Mouse (Mus musculus) spleen, adult 12 weeks (tissue): Measurements from ENCODE around the gene Ppp4c.

Experiments
- DNase-seq: peaks from one replicate; pipeline ENCODE4 v3.0.0; 2022; ENCODE audit warnings: low spot score

Ppp4c gene

DNA sequence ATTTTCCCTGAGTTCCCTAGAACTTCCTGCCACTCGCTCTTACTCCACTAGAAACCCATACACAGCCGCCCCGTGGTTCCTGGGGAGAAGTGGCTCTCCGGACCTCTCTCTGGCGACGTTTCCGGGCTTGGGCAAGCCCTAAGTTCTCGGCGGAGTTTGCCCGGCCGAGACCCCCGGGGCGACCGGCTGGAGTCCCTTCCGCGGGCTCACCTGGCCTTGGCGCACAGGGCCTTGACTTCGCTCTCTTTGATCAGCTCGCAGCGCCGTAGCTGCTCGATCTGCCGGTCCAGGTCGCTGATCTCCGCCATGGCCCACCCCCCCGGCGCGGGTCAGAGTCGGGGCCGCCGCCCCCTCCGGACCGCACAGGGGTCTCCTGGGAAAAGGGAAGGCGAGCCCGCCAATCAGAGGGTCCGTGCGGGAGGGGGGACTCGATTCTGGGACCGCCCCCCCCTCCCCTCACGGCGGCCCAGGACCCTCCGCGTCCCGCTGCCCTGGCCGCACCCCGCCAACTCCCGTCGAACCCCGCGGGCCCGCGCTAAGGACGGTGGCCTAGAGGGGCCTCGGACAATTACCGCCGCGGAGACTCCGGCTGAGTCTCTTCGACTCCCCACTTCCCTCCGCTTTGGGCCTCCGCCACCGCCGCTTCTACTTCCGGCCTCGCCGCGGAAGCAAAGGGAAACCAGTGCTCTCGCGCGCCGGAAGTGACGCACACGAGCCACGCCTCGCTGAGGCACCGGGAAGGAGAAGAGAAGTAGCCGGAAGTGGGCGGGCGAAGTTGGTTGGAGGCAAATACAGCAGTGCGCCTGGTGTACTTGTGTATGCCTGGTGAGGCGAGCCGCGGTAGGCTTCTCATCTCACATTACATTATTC lies at the start of gene Ppp4c:
Gene Ppp4c, minus strand, starts transcription at position 646 of the 870 bp plus-strand sequence.
- DNase-seq, result peak; percentile 92

DNA sequence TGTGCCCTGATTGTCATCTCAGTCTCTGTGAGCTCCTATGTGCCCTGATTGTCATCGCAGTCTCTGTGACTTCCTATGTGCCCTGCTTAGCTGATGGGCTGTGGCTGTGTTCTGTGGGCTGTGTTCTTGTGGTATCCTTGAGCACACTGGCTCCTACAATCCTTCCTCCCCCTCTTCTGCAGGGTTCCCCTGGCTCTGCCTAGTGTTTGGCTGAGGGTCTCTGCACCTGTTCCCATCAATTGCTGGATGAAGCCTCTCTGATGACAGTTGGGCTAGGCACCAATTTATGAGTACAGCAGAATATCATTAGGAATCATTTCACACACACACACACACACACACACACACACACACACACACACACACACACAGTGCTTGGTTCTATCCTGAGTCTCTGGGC lies 41.0 kb upstream of the Ppp4c start:
- DNase-seq, result no peak

DNA sequence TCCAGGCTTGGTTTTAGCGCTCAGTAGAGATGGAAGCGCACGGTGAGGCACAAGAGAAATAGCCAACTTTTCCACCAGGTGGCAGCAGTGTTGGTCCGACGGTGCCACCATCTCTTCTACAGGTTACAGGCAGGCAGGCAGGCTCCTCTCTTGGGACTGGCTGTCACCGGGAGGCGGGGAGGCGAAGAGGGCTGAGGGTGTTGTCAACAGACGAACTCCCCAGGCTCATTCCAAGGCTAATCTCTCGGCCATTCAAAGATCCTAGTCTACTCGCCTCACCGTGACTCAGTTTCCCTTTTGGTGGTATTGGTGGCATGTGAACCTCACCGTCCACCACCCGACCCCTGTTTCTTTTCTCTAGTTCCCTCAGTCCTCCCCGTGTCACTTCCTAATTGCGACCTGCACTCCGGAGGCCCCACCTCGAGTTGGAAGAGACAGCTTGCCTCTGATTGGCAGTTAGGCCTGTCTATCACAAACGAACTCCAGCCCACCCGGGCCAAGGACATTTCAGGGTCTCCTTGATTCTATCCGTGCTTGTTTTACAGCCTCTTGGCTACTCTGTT lies 39.8 kb upstream of the Ppp4c start:
- DNase-seq, result peak; percentile 60

DNA sequence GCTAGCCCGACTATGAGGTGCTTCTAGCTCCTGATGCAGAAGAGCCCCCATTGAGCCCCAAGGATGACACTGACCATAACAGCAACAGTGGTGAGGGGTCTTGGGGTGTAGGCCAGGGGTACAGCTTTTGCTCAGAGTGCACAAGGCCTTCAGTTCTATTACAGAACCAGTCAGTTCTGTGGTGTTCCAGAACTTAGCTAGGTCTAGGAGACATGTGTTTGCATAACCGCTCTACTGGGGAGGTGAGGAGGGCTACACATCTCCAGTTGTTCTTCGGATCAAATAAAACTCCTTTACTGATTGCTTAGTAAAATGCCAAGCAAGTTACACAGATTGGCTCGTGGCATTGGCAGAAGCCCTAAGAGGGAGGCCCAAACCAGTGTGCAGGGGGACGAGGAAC lies 39.2 kb upstream of the Ppp4c start, which contains the start of gene 4930451I11Rik:
Gene 4930451I11Rik, minus strand, starts transcription at position 101 of the 400 bp plus-strand sequence.
- no peak for DNase-seq

DNA sequence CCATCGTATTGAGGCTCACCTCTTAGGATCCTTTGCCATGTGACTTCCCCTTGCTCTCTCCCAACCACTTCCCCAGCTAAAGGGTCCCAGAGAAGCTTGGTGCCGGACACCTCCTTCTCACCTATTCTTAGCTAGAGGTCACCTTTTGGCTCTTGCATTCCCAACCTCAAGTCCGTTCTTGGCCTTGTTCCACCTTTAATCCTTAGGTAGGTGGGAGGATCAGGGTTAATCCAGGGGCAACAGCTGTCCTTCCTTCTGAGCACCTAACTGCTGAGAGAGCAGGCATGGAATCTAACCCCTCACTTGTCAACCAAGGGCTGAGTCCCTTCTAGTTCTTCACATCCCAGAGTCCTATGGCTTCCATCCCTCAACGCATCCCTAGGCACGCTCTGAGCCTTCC lies 33.7 kb upstream of the Ppp4c start:
- no peak for DNase-seq

DNA sequence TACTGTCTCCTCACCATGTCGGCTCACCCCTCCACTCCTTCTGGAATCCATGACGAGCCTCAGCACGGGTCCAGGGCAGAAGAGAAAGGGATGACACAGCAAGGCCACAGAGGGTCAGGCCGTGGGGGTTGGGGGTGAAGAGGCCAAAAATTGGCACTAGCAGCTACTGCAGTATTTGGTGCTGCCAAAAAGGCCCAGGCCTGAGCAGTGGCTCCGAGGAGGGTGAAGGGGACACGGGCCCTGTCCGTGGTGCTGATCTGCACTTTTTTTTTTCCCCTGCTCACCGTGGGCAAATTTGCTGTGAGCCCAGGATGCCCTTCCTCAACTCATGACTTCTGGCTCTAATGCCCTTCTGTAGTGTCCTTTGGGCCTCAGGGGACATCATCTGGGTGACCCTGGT lies 33.1 kb upstream of the Ppp4c start:
- DNase-seq, result no peak

DNA sequence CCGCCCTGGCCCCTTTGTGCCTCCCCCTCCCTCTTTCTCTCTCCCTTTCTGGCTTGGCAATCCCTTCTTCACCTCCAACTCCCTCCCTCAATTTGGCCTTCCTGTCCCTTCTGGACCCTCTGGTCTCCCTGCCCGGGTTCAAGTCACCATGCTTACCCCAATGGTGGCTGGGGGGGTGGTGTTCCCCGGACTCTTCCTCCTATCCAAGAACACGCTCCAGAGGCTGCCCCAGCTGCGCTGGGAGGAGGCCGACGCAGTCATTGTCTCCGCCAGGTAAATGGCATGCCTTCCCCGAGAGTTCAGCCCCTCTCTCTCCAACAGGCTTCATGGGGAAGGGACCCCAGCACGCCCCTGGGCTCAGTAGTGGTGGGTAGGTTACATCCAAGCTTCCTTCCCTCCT lies 31.6 kb upstream of the Ppp4c start:
- DNase-seq, result no peak

DNA sequence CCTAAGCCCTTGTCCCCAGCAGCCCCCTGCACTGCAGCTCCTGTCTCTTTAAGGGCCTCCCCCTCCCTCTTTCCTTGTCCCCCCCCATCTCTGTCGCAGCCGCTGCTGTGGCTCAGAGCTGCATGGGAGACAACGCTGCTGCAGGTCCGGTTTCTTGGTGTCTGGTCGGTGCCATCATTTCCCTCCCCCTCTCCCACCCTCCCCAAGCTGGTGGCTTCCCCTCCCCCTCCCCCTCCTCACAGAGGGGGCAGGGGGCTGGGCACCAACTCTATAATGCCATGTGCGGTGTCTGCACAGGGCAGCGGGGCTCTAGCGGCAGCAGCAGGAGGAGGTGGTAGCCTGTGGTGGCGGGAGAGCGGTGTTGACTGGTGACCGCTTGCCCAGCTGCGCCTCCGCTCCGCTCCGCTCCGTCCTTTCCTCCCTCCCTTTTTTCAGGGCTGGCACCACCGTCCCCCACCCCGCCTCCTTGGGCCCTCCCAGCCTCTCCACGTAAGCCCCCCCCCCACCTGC lies 31.0 kb upstream of the Ppp4c start:
- no peak for DNase-seq

DNA sequence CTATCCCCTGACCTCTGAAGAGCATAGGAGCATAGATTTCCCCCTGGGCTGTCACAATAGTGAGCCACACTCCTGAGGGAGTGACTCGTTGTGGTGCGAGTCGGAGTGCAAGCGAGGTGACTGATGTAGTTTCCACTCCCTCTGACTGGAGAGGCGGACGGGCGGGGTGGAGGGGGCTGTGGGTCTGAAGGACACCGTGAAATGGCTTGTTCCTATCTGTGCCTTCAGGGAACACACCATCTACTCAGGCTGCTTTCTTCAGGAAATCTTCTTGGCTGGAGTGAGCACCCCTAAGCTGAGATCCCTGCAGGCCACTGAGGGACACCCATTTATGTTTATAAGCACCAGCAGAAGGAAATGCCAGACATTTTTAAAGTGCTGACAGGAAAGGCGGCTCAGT lies 30.4 kb upstream of the Ppp4c start:
- no peak for DNase-seq

DNA sequence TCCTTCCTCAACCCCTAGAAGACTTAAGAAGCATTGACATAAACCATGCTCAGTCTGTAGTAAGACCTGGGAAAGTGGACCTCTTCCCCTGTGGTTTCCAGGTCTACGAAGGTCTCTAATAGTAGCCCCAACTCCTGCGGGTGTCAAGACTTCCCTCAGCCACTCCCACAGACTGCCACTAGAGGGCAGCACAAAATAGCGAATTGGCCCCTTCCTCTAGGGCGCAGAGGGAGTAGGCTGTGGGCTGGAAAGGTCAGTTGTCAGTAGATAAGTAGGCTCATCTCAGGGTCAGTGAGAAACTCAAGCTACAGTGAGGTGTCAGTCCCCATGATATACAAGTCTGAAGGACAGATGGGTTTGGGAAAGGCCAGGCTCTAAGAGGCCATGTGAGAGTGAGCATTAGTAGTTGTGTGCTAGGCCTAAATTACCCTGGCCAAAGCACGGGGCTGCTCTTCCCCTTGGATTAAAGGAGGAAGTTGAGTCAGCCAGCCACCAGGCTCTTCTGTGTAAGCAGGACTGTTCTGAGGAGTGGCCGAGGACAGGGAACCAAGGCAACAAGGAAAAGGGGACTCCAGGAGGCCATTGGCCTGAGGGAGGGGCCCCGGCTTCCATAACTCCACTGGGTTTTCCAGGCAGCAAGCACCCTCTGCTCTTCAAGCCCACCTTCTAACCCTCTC lies 29.7 kb upstream of the Ppp4c start:
- DNase-seq, result peak; percentile 63

DNA sequence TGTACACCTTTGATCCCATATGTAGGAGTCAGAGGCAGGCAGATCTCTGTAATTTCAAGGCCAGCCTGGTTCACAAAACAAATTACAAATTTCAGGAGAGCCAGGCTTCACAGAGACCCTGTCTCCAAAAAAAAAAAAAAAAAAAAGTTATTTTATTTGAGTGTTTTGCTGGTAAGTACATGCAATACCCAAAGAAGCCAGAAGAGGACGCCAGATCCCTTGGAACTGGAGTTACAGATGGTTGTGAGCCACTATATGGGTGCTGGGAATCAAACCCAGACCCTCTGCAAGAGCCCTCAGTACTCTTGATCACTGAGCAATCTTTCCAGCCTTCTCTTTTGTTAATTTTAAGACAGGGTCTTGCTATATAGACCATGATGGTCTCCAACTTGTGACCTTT lies 26.5 kb upstream of the Ppp4c start:
- no peak for DNase-seq

DNA sequence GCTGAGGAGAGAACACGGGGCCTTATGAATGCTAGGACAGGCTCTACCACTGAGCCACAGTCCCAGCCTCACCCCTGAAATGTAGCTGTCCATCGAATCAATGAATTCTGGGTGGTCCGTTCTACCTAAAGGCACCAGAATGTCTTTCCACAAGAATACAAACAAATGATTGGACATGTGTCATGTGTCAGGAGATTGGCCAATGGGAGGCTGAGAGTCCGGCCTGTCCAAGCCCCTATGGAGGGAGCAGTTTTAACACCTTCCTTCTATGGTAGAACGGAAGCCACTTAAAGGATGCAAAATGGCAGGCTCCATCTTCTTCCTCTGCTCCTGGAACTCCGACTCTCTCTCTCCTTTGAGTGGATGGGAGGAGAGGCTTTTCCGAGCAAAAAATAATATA lies 25.3 kb upstream of the Ppp4c start:
- DNase-seq, result no peak

DNA sequence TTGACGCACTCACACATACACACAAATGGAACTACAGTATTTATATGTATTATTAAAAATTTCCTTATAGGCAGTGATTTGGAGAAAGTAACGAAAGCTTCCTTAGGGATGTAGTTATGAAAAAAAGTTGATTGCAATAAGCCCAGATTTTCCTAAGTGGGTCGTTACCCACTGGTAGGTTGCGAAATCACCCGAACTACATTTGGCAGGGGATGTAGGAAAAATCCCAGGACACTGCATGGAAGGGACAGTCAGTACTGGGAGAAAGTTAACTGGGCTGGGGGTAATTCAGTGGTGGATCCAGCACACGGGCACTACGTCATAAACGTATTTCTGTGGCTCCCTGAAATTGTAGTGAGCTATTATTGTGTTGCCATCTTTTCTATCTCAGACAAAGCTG lies 24.2 kb upstream of the Ppp4c start:
- DNase-seq, result no peak

DNA sequence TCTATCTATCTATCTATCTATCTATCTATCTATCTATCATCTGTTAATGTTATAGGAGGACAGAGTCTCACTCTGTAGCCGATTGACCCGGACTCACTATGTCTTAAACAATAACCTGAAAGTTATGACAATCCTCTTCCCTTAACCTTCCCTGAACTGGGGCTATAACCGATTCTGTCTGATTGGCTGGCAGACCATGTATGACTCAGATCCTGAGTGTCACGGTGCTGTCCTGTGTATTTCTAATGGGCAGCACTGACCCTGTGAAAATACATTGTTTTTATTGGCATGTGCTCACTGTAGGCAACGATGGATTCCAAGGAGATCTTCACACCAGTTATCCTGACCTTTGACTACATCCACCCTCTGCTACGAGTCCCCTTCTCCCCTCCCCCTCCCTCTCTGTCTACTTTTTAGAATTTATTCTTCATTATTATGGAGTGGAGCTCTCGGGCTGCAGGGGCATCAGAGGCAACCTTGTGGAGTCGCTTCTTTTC lies 23.5 kb upstream of the Ppp4c start:
- no peak for DNase-seq

DNA sequence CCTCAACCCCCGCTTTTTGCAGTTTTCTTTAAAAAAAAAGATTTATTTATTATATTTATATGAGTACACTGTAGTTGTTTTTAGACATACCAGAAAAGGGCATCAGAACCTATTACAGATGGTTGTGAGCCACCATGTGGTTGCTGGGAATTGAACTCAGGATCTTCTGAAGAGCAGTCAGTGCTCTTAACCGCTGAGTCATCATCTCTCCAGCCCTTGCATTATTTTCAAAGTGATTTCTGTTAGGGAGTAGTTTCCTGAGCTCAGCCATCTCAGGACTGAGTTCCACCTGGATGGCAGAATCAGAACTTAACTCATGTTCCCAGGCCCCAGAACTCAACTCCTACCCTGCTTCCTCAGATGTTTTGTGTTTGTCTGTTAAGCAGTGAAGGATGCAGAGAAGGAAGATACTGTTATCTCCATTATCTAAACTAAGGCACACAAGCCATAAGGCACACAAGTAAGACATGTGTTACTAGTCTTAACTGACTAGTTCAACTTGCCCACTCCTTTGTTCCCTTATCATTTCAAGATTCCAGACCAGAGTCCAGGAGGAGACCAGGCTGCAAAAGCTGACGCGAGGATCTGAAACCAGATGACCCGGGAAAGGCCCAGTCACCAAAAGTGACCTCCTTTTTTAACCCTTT lies 17.6 kb upstream of the Ppp4c start:
- DNase-seq, result no peak

DNA sequence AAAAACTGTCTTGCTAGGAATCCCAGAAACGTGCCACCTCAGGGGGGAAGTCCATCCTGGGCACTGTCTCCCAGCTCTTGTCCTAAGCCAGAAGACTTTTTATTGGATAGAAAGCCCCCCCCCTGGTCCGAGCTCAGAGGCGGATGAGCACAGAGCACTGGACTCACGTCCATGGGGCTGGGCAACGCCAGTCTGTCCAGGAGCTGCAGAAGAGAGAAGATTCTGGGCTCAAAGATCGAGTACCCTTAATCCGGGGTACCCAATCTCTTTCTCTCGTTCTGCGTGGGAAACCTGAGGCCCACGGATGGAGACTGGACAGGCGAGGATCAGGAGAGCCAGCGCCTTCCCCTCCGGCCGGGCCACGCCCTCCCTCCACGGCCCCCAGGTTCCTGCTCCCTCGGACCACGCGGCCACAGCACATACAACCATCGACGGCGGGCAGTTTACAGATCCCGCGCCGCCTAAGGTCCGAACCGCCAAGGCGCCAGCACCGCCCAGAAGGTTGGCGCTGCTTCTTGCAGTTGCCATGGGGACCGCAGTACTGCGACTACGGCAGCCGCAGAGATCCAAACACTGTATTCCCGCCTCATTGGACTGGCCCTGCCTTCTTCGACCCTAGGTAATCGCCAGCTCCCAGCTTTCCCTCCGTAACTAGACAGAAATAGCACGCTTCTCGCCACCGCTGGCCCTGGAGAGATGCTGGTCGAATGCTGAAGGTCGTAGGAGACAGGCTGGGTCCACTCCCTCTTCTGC lies 16.6 kb upstream of the Ppp4c start:
- DNase-seq, result peak; percentile 72

DNA sequence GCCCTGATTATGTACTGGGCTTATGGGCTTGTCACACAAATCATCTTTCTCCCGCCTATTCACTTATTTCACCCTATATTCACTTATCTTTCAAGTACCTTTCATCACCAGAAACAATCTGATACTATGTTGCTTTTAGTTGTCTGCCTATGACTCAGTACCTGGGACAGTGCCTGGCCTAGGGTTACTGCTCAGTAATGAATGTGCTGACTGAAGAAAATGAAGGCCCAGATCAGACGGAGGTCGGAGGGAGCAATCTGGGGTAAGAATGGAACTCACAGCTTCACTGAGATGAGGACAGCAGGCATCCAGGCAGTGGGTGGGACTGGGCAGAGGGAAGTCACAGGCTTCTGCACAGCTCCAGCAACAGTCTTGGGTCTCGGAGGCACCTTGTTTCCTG lies 15.1 kb upstream of the Ppp4c start:
- DNase-seq, result no peak

DNA sequence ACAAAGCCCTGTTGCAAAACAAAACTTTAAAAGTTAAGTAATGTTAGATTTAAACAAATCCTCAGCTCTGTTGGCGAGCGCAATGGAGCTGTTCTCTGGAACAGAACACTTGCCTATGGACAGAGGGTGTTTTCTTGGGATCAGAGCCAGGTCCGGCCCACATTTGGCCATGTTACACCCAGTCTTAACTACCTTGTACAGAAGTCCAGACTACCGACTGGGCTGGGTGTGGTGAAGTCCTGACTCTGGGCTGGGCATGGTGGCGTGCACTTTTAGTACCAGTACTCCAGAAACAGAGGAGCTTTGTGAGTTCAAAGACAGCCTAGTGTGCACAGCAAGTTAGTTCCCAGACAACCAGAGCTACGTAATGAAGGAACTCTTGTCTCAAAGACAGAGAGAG lies 14.7 kb upstream of the Ppp4c start:
- DNase-seq, result no peak

DNA sequence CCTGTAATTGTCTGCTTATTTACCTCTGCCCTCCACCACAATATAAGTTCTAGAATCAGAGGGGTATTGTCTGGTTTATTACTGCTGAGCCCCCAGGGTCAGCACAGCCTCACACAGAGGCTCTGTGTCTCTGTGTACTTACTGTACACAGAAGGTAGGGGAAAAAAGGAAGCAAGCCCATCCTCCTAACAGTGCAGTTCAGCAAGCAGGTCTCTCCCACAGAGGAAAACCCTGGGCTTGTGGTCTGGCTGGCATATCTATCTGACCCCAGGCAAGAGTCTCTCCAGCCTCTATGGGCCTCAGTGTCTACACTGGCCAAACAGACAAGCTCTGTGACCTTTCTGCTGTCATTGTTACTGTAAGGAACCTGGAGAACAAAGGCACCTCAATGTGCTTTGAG lies 11.5 kb upstream of the Ppp4c start:
- no peak for DNase-seq

DNA sequence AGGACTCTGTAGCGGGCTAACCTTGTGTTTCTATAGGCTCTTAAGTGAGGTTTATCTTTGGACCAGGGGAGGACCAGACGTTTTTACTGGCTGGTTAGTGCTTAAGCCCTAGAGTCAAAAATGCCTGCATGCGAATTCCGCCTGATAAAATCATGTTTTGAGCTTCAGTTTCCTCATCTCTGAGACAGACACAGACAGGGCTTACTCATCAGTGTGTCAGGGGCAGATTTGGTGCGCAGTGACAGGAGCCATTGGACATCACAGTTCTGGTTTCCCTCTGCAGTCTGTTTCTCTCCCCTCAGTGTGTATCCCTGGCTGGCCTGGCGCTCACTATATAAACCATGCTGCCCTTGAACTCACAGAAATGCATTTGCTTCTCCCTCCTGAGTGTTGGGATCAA lies 10.9 kb upstream of the Ppp4c start:
- no peak for DNase-seq

DNA sequence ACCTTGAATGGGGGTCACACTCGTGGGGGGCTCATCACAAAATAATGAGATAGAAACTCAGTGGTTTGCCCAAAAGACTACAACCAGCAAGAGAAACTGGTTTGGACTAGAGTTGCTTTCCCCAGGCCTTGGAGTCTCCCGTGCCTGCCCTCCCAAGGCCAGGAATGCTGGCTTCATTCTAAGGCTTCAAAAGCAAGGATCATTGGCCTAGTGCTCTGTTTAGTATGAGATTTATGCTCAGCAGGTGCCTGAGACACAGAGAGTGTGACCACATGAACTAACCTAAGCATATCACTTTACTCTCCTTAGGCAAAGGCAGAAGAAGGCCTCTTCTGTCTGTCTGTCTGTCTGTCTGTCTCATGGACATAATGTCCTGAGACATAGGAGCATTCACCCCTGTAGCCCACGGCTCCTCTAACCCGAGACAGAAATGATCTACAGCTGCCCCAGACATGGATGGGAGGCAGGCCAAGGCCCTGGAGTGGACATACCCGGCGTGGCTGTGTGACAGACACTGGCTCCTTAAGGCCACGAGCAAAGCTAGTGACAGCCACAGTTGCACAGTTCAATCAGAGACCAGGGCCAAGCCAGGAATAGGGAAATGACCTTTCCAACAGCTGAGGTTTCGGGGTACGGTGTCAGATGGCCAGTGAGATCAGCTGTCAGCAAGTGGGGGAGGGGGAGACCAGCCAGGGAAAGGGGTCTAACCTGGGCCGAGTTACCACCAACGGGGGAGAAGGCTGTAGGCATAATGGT lies 10.0 kb upstream of the Ppp4c start:
- DNase-seq, result no peak
